Mouse (Mus musculus) lung, embryonic 14.5 days (tissue): ENCODE results near the gene Arid1b. TPM values are rescaled to one million over a fixed set of nuclear protein-coding genes. Genes with fewer than 3 reads are reported as not detected.

Experiments
- ATAC-seq: fragments of 200-750 bp; cut with Nextera tagmentation; 2 replicates; pipeline ENCODE4 v1.8.0; 2017; ENCODE audit warnings: mild to moderate bottlenecking, moderate TSS enrichment, moderate library complexity; ENCODE audit not compliant: insufficient read depth
- DNase-seq: peaks from one replicate; pipeline ENCODE4 v3.0.0-alpha.2; 2015
- H3K27ac ChIP-seq: fragments of 300-500 bp; sonication (generic); 2 replicates; pipeline ENCODE4 v1.5.1; 2014; ENCODE audit warnings: low read depth, mild to moderate bottlenecking, moderate library complexity
- H3K27me3 ChIP-seq: fragments of 300-500 bp; sonication (generic); 2 replicates; pipeline ENCODE4 v1.6.1; 2014; ENCODE audit warnings: low read length, control low read depth; ENCODE audit not compliant: insufficient read depth
- H3K36me3 ChIP-seq: fragments of 300-500 bp; sonication (generic); 2 replicates; pipeline ENCODE4 v1.6.1; 2014; ENCODE audit warnings: control low read depth; ENCODE audit not compliant: insufficient read depth
- H3K4me1 ChIP-seq: fragments of 300-500 bp; sonication (generic); 2 replicates; pipeline ENCODE4 v1.6.1; 2014; ENCODE audit warnings: antibody characterized with exemption, control low read depth; ENCODE audit not compliant: insufficient read depth
- H3K4me2 ChIP-seq: fragments of 300-500 bp; sonication (generic); 2 replicates; pipeline ENCODE4 v1.6.1; 2014; ENCODE audit warnings: mild to moderate bottlenecking
- H3K4me3 ChIP-seq: fragments of 300-500 bp; sonication (generic); 2 replicates; pipeline ENCODE4 v1.5.1; 2014; ENCODE audit warnings: low read depth, low read length
- H3K9ac ChIP-seq: fragments of 300-500 bp; sonication (generic); 2 replicates; pipeline ENCODE4 v1.6.1; 2014
- H3K9me3 ChIP-seq: fragments of 300-500 bp; sonication (generic); 2 replicates; pipeline ENCODE4 v1.6.1; 2016; ENCODE audit warnings: low read depth, low read length, control low read depth
- CTCF ChIP-seq: IDR thresholded peaks from 2 replicates; pipeline ENCODE4 v1.5.1; 2016; ENCODE audit warnings: antibody characterized with exemption, low read depth
- WGBS: fragments of 180-500 bp; shearing (Covaris S2); extraction: QIAGEN DNeasy Blood & Tissue Kit; methylation state at CpG from one replicate; pipeline ENCODE4 v1.1.7; 2014; 5-methylcytosine and 5-hydroxymethylcytosine counted together
- polyA plus RNA-seq: library from polyadenylated mRNA; unstranded; fragments of >200 nt; fragmentation: Nextera tagmentation; extraction: Ambion mirVana; gene quantifications from 2 replicates; pipeline ENCODE4 v1.2.1, GENCODE M21; 2014

The Arid1b gene
- polyA plus RNA-seq, 1 experiment from 2014 or later: 17.3 TPM

GRCm38 (mm10) chr17:5045613-5046012 is 51.5 kb downstream of the Arid1b start:
- Histone ChIP-seq H3K4me1 (0 out of 2 replicates have a peak, but pooled peaks cover 8% of the 10 kb centered on the region), H3K36me3 (peaks cover 15% of the 10 kb centered on the region), H3K9me3 (no peaks in the 10 kb centered on the region), H3K4me2 (no peak overlapping the region), H3K27ac (no peak overlapping the region), H3K27me3 (no peaks in the 10 kb centered on the region), H3K9ac (no peak overlapping the region), H3K4me3 (no peak overlapping the region)
- no peak for TF ChIP-seq CTCF
- WGBS: 70% methylated on average over 5 of the region's 5 CpGs
- ATAC-seq: no peak
- DNase-seq: no peak

GRCm38 (mm10) chr17:5047373-5047772 is 53.2 kb downstream of the Arid1b start:
- WGBS: 88% methylated on average over 4 of the region's 4 CpGs
- H3K36me3 ChIP-seq: peaks cover 4% of the 10 kb centered on the region; the same call in 1 of the 2 replicates
- no peak for DNase-seq
- no peak overlapping the region for H3K9ac ChIP-seq
- TF ChIP-seq CTCF: no peak
- H3K4me1 ChIP-seq: peaks cover 21% of the 10 kb centered on the region
- no peaks in the 10 kb centered on the region for H3K27me3 ChIP-seq
- H3K4me2 ChIP-seq: no peak overlapping the region
- H3K9me3 ChIP-seq: no peaks in the 10 kb centered on the region
- H3K4me3 ChIP-seq: no peak overlapping the region
- no peak for ATAC-seq
- no peak overlapping the region for H3K27ac ChIP-seq

GRCm38 (mm10) chr17:5050266-5050665 is 56.1 kb downstream of the Arid1b start:
- no peak for DNase-seq
- Histone ChIP-seq H3K4me3 (no peak overlapping the region), H3K36me3 (no peaks in the 10 kb centered on the region), H3K4me2 (no peak overlapping the region), H3K9ac (no peak overlapping the region), H3K4me1 (peaks cover 24% of the 10 kb centered on the region), H3K27ac (no peak overlapping the region), H3K27me3 (no peaks in the 10 kb centered on the region), H3K9me3 (no peaks in the 10 kb centered on the region)
- WGBS: 63% methylated on average over 8 of the region's 8 CpGs
- no peak for ATAC-seq
- no peak for TF ChIP-seq CTCF

- TF ChIP-seq CTCF: no peak
- Histone ChIP-seq H3K4me1 (peaks cover 29% of the 10 kb centered on the region), H3K36me3 (no peaks in the 10 kb centered on the region), H3K27me3 (no peaks in the 10 kb centered on the region), H3K9me3 (no peaks in the 10 kb centered on the region), H3K27ac (no peak overlapping the region), H3K4me2 (no peak overlapping the region), H3K9ac (no peak overlapping the region), H3K4me3 (no peak overlapping the region)
- ATAC-seq: no peak
- no peak for DNase-seq
- WGBS: 62% methylated on average over 7 of the region's 7 CpGs
Observed at GRCm38 (mm10) chr17:5050970-5051530, 56.9 kb downstream of the Arid1b start.

- WGBS: 38% methylated on average over 10 of the region's 10 CpGs
- Histone ChIP-seq H3K9ac (no peak overlapping the region), H3K4me1 (peaks cover 39% of the 10 kb centered on the region), H3K36me3 (no peaks in the 10 kb centered on the region), H3K27me3 (no peaks in the 10 kb centered on the region), H3K4me2 (no peak overlapping the region), H3K27ac (peak overlapping the region; percentile 18; the same call in 1 of the 2 replicates), H3K4me3 (no peak overlapping the region), H3K9me3 (no peaks in the 10 kb centered on the region)
- no peak for TF ChIP-seq CTCF
- ATAC-seq: 0 out of 2 replicates have a peak, but pooled peaks have one; percentile 28
- DNase-seq: peak; percentile 47
Observed at GRCm38 (mm10) chr17:5052091-5052799, 58.1 kb downstream of the Arid1b start.

- no peak for DNase-seq
- ATAC-seq: no peak
- whole genome bisulfite sequencing: 49% methylated on average over 4 of the region's 4 CpGs
- Histone ChIP-seq H3K4me2 (no peak overlapping the region), H3K9me3 (no peaks in the 10 kb centered on the region), H3K36me3 (no peaks in the 10 kb centered on the region), H3K4me1 (peaks cover 45% of the 10 kb centered on the region), H3K4me3 (no peak overlapping the region), H3K27me3 (no peaks in the 10 kb centered on the region), H3K27ac (no peak overlapping the region), H3K9ac (no peak overlapping the region)
- no peak for TF ChIP-seq CTCF
Observed at GRCm38 (mm10) chr17:5052800-5053179, 58.7 kb downstream of the Arid1b start.

- TF ChIP-seq CTCF: no peak
- H3K27ac ChIP-seq: no peak overlapping the region
Observed at GRCm38 (mm10) chr17:5053201-5053600, 59.1 kb downstream of the Arid1b start.

More at GRCm38 (mm10) chr17:5053201-5053600, 59.1 kb downstream of the Arid1b start:
- no peaks in the 10 kb centered on the region for H3K9me3 ChIP-seq
- WGBS: 58% methylated on average over 16 of the region's 16 CpGs
- no peaks in the 10 kb centered on the region for H3K36me3 ChIP-seq
- no peak overlapping the region for H3K9ac ChIP-seq
- DNase-seq: no peak
- no peak overlapping the region for H3K4me3 ChIP-seq
- ATAC-seq: no peak
- H3K27me3 ChIP-seq: no peaks in the 10 kb centered on the region
- H3K4me1 ChIP-seq: peaks cover 48% of the 10 kb centered on the region
- no peak overlapping the region for H3K4me2 ChIP-seq
